Mouse (Mus musculus) urinary bladder, postnatal 14 days (tissue): ENCODE results near the gene Dtd1.
A peak's percentile ranks its signal among the peaks of the same experiment; 100 is the strongest.
"Not testable (repeated sequence)": the region's sequence is repeated elsewhere in the genome, so short reads cannot be mapped to it uniquely, and the experiment has no call there.

ENCODE experiments used
- DNase-seq: peaks from one replicate; pipeline ENCODE4 v3.0.0; 2021; ENCODE audit warnings: low spot score

The Dtd1 gene

DNA sequence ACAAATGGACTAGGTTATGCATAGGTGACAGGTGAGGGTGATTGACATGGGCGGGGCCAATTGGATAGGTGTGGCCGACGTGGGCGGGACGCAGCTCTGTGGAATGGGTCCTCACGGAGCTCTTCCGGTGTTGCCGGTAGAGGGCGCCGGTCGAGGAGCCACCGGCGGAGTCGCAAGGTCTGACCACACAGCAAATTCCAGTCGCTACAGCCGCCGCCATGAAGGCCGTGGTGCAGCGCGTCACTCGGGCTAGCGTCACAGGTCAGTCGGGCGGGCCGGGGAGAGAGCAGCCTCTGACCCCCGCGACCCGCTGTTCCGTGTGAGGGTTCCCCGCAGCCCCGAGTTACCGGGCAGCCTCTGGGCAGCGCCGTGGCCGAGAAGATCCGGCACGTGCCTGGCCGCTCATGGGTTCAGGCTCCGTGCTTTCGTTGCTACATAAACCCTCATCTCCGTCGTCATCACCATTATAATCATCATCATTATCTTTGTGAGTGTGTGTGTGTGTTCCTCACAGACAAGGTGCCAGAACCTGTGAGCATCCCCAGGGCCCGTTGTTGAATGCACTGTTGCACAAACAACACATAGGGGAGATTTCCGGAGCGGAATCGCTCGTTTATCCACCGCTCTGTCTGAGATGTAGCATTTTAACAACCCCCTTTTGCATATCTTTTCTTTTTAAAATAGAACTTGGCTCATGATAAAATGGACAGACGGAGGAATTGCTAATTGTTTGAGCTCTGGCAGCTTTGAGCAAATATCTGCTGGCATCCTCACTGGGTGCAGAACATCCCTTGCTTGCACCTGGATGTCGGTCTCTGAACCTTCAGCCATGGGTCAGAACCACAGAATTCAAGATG lies at the start of gene Dtd1:
Gene Dtd1 (plus strand): TSS at position 67 of the 857 bp plus-strand sequence.
- peak; percentile 89 for DNase-seq

DNA sequence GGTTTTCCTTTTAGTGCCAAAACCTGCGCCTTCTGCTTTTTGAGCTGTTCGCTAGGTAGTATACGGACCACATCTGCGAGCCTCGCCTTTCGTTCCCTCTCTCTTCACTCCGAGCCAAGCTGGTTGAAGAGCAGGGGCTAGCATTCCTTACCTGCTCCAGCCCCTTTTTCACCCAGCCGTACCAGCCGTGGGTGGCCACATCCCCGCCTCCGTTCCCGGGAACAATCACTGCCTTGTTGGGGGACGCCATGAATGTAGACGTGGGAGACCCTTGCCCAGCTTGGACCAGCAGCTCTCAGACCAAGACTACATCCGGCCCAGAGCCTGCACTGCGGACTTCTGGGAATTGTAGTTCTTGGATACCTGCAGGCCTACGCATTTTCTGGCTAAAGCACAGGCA lies 49.2 kb upstream of the Dtd1 start, which contains the start of gene Rbbp9:
Gene Rbbp9 (minus strand): TSS at position 341 of the 400 bp plus-strand sequence.
- peak; percentile 40 for DNase-seq

DNA sequence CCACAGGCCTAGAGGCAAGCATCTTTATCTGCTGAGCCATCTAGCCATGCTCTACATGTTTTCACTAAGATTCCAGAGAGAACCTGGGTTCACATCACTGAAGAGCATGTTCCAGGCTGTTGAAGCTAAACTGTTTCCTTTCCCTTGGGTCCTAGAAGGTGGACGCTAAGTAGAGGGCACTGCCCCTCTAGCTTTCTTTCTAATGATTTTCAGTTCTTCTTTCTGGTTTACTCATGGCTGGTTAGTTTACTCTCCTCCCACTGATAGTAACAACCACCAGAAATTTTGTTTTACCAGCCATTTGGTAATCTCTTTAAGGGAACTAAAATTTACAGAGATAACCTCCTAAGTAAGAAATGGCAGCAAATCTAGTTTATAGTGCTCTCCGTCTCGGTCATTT lies 45.8 kb upstream of the Dtd1 start:
- no peak for DNase-seq

- no peak for DNase-seq
Observed at GRCm38 (mm10) chr2:144555286-144555819, 44.3 kb upstream of the Dtd1 start.

DNA sequence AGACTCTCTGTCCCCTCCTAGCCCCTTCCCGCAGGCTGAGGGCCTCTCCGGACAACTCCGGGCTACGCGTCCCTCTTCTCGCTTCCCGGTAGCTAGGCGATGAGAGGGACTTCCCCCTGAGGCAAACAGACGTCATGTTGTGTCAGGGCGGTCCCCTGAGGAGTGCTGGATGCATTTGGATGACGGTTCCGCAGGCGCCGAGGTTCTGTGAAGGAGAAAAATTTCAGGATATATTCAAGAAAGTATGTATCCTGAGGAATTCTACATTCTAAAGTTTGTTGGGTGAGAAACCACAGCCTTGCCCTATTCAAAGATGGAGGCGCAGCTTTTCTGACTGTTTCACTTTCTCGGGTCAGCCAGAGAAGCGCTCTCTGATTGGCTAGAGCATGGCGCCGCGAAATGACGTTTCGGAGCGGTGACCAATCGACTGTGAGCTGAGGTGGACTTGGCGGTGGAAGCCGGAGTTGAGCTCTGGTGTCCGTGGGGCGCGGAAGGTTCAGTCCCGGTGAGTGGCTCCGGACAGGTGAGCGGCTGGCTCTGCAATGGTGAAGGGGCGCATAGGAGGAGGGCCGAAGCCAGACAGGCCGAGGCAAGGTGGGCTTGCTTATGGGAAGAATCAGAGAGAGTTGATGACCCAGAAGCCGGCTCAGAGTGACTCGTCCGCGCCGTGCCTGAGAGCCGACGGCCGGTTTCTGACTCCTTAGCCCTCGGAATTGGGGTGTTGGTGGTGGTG lies 43.7 kb upstream of the Dtd1 start, which contains the start of gene Sec23b:
Gene Sec23b (plus strand): TSS at position 410 of the 733 bp plus-strand sequence.
- DNase-seq = peak; percentile 96

DNA sequence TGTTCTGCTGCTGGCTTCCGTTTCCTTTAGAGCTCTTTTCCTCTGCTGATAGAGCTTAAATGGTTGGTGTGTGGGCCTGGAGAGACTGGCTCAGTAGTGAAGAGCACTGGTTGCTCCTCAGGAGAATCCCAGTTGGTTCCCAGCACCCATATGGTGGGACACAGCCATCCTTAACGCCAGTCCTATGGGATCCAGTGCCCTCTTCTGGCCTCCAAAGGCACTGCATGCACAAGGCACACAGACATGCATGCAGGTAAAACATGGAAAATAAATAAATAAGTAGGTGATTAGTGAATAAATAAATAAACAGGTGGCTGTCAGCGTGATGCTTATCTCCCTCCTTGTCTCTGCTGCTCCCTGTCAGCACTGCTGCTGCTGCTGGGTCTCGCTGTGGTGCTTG lies 11.0 kb upstream of the Dtd1 start:
- no peak for DNase-seq

- DNase-seq = not testable (repeated sequence)
Observed at GRCm38 (mm10) chr2:144593036-144593435, 6.7 kb upstream of the Dtd1 start.

- peak; percentile 79 for DNase-seq
Observed at GRCm38 (mm10) chr2:144593951-144594651, 5.6 kb upstream of the Dtd1 start, which contains the start of gene Smim26. Smim26 (plus strand) TSS chr2:144594054.

GRCm38 (mm10) chr2:144598006-144598405 lies 1.7 kb upstream of the Dtd1 start:
- DNase-seq = no peak

- no peak for DNase-seq
Observed at GRCm38 (mm10) chr2:144601576-144601975, 1.9 kb downstream of the Dtd1 start.

GRCm38 (mm10) chr2:144613956-144614355 lies 14.3 kb downstream of the Dtd1 start:
- no peak for DNase-seq

DNA sequence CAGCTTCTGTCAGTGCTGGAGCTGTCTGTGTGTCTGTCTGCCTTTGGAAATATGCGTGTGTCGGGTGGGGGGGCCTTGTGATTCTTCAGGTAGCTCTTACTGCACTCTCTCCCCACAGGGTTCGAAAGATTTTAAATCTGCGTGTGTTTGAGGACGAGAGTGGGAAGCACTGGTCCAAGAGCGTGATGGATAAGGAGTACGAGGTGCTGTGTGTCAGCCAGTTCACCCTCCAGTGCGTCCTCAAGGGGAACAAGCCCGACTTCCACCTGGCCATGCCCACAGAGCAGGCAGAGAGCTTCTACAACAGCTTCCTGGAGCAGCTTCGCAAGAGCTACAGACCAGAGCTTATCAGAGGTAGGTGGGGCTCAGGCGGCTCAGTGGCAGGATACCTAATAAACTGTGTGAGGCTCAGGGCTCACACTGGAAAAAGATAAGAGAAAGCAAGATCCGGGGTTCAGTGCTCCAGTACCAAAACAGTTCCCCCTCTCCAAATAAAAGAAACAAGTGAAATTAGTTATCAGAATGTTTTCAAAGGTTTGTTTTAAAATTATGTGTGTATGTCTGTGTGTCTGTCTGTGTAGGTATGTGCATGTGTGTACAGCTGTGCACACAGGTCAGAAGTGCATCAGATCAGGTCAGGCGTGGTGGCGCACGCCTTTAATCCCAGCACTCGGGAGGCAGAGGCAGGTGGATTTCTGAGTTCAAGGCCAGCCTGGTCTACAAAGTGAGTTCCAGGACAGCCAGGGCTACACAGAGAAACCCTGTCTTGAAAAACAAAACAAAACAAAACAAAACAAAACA lies 17.6 kb downstream of the Dtd1 start:
- no peak for DNase-seq

DNA sequence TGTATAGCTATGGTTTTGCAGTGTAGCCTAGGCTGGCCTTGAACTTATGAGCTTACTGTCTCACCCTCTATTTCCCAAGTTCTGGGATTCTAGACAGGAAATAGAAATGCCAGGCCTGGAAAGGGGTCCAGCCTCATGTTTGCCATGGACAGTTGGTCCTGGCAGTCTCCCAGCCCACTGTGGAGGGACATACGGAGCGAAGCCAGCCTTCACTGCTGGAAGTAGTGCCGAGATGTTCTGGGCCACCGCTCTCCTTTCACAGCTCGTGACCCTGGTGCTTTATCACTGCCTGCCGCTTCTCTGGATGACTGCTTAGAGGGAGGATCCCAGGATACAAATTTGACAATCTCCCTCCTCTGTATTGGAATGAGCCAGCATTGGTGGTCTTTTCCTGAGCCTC lies 21.8 kb downstream of the Dtd1 start:
- no peak for DNase-seq

DNA sequence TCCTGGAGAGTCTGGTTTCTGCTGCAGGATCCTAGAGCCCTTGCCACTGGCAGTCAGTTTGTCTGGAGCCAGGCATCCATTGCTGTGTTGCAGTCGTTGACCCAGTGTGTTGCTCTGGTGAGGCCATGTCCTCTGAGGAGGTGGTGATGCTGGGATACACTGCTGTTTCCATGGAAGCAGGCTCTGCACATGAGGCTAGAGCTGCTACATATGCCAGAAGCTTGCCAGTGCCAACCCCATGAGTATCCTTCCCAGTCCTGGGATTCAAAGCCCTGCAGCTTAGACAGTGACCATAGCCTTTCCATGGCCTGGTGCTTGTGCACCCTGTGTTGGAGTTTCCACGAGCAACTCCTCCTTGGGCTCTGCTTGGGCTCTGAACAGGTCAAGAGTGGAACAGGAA lies 33.9 kb downstream of the Dtd1 start:
- DNase-seq = no peak

DNA sequence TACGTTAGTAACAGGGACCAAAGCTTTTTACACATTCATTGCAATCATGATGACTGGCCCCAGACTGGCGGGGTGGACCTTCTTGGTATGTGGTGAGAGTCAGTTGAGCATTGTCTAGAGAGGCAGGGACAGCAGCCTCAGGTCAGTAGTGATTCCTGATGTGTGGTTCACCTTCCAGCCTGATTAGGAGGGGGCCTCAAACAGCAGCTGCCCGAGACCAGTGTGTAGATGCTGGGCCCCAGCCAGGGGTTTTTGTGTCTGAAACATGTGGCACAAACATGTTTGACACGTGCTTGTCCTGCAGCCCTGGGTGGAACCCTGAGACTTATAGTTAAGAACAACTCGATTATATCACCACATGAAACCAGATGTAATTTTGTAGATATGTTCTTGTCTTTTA lies 34.5 kb downstream of the Dtd1 start:
- no peak for DNase-seq

GRCm38 (mm10) chr2:144634729-144635128 lies 35.0 kb downstream of the Dtd1 start:
- no peak for DNase-seq

GRCm38 (mm10) chr2:144635644-144636320 lies 36.1 kb downstream of the Dtd1 start:
- DNase-seq = peak; percentile 60

DNA sequence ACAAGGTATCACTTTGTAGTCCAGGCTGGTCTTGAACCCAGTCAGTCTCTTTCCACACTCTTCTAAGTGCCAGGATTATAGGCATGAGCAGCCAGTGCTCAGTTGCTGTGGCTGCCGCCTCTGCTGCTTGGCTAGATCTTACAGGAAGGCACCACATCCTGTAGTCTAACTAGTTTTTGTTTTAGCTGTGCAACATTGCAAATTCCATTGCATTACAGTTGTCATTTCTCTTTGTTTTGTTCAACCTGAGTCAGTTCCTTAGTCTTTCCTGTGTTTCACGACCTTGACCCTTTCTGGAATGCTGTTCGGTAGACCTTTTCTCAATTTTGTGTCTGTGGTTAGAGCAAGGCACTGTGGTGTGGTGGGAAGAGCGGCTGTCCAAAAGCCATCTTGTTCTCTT lies 37.5 kb downstream of the Dtd1 start:
- no peak for DNase-seq

- DNase-seq = no peak
Observed at GRCm38 (mm10) chr2:144637671-144638395, 38.1 kb downstream of the Dtd1 start.

- peak; percentile 43 for DNase-seq
Observed at GRCm38 (mm10) chr2:144638719-144639118, 39.0 kb downstream of the Dtd1 start.
